Mouse (Mus musculus) cerebellum, adult 8-10 months (tissue): ENCODE data around the gene Ints13.

Source experiments
- DNase-seq: peaks from one replicate; pipeline ENCODE4 v3.0.0; 2022

Ints13 gene

DNA sequence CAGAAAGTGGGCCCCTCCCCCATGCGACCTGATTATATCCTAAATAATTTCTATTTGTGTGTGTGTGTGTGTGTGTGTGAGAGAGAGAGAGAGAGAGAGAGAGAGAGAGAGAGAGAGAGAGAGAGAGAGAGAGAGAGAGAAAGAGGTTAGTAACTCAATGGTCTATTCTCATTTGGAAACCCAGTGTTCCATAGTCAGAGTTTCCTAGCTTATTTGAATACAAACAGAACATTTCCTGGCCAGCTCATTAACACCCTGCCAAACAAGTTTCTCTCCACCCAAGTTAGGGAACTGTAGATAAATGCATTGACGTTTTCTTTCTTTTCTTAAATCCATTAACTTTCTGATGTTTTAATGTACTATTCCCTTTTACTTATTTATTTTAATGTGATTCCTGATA, 39.6 kb downstream of the Ints13 start:
- no peak for DNase-seq

DNA sequence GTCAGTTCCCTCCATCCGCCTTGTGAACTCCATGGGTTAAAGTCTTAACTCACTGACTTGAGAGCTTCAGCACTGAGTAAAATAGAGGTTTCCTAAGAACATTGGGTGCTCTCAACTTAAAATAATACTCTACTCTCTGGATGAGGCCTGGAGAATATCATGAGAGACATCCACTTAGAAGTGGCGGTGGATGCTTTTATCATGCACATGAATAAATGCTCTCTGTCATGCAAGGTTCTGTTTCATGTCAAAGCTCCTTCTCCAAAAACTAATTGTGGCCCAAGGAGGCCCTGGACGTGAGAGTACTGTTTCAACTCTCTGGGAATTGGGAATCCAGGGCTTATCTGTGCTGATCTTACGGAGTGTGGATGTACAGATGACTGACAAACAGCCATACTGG, 40.5 kb downstream of the Ints13 start:
- no peak for DNase-seq

DNA sequence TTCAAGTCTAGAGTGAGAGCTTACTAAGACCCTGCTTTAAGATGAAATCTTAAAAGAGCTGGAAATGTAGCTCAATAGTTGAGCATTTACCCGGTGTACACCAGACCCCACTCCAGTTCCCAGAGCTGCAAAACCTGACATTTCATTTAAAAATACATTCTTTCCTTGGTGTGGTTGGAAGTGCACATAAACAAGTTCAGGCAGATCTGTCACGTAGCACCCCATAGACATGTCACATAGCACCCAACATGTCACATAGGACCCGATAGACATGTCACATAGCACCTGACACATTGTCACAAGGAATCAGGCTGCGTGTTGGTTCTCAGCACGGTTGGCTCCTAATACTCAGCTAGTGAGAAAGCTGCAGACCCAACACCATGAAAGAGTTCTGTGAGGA, 42.1 kb downstream of the Ints13 start:
- DNase-seq = no peak

GRCm38 (mm10) chr6:146533146-146533545, 44.5 kb downstream of the Ints13 start:
- no peak for DNase-seq

DNA sequence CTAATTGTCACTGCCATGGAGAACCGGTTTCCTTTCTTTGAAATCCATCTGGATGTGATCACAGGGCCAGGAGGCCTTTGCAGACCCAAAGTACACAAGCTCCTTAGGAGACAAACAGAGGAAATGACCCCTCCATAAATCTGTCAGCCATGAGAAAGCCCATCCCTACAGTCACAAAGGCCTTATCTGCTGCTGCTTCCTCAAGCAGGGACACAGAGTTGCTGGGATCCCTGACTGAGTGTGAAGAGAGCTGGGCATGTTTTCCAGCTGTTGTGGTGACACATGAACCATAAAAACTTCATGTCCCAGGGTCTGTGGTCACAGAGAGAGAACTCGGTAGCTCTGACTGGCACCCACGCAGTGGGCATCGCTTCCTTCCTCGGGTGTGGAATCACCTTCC, 46.9 kb downstream of the Ints13 start:
- no peak for DNase-seq

- no peak for DNase-seq
Measured at GRCm38 (mm10) chr6:146530363-146530762, 47.3 kb downstream of the Ints13 start.

- DNase-seq = no peak
Measured at GRCm38 (mm10) chr6:146527537-146527936, 50.1 kb downstream of the Ints13 start.

- no peak for DNase-seq
Measured at GRCm38 (mm10) chr6:146525500-146525899, 52.1 kb downstream of the Ints13 start.

DNA sequence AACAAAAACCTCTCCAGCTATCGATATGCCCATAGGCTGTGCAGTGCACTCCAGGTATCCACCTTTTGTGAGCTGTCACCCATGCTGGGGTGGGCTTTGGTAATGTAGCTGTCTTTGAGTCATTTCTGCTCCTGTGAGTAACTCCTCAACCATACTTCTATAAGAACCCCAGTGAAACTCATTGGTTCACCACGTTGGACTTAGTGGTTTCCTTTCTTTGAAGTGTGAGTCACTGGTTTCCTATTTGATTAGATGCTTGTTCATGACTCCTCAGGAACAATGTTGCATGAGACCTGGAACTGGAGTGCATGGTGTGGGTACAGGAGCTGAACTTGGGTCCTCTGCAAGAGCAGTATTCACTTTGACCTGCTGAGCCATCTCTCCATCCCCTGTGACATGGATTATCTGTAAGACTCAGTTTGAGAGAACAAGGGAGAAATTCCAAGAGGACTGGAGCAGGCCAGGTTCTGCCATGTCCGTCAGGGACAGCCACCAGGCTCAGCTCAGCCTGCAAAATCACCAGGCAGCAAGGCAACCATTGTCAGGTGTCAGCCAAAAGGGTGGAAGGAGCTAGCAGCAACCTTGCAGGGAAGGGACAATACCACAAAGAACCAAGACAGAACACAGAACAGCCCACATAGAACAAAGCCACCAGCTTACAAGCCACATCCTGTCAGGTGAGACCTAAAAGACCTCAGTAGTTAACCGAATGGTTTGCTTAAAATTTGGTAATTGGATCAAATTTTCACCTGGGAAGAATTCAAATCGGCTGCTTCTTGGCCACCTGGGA, 56.0 kb downstream of the Ints13 start:
- DNase-seq = no peak

- DNase-seq = no peak
Measured at GRCm38 (mm10) chr6:146519019-146519418, 58.6 kb downstream of the Ints13 start.

DNA sequence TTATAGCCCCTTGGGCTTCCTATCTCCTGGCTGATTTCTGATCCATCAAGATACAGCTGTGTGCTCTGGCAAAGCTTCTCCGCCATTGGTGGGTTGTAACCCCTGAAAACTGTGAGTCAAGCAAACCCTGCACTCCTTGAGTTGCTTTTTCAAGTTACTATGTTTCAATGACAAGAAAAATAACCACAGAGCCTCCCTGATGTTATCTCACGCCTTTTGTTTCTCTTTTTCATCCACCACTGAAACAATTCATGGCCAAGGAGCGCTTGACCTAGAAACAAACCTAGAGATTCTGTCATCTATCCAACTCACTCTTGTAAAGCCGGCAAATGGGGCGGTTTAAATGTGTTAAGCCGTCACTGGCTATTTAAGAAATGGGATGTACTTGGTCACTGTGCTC, 61.7 kb downstream of the Ints13 start:
- no peak for DNase-seq

DNA sequence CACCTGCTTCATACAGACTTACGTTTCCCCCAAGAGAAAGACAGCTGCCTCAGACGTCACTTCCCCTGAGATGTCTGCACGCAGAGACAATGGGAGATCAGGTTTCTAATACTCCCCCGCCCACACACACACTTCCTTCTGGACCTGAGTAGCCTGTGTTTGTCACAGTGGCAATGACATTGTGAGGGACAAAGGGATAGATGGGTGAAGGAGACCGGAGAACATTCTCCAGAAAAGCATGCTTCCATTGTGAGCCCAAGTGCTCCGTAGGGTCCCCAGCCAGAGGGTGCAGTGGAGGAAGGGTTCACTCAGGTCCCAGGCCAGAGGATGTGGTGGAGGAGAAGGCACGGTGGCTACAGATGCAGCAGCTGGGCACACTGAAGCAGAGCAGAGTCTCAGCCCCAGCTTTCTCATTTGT, 63.1 kb downstream of the Ints13 start:
- no peak for DNase-seq

DNA sequence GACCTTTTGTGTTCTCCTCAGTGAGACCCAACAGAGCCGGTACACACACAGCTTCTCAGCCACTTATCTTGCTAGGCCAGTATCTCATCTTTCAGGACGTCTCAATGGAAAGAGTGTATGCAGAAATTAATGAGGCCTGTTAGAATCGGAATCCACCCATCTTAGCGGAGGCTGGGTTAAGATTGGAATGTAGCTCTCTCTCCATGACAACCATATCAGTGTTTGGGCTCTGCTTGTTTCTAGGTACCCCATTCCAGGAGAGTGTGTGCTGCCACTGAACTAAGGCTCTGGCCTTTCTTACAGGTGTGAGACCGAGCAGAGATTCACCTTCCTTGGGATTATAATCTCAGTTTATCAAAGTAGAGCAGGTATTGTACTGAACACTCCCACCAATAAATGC, 63.7 kb downstream of the Ints13 start:
- no peak for DNase-seq

GRCm38 (mm10) chr6:146513384-146513783, 64.3 kb downstream of the Ints13 start:
- DNase-seq = no peak

- no peak for DNase-seq
Measured at GRCm38 (mm10) chr6:146511511-146511910, 66.1 kb downstream of the Ints13 start.

GRCm38 (mm10) chr6:146509891-146510290, 67.7 kb downstream of the Ints13 start:
- DNase-seq = no peak

- DNase-seq = no peak
Measured at GRCm38 (mm10) chr6:146504459-146504858, 73.2 kb downstream of the Ints13 start.

GRCm38 (mm10) chr6:146502856-146503255, 74.8 kb downstream of the Ints13 start:
- no peak for DNase-seq

DNA sequence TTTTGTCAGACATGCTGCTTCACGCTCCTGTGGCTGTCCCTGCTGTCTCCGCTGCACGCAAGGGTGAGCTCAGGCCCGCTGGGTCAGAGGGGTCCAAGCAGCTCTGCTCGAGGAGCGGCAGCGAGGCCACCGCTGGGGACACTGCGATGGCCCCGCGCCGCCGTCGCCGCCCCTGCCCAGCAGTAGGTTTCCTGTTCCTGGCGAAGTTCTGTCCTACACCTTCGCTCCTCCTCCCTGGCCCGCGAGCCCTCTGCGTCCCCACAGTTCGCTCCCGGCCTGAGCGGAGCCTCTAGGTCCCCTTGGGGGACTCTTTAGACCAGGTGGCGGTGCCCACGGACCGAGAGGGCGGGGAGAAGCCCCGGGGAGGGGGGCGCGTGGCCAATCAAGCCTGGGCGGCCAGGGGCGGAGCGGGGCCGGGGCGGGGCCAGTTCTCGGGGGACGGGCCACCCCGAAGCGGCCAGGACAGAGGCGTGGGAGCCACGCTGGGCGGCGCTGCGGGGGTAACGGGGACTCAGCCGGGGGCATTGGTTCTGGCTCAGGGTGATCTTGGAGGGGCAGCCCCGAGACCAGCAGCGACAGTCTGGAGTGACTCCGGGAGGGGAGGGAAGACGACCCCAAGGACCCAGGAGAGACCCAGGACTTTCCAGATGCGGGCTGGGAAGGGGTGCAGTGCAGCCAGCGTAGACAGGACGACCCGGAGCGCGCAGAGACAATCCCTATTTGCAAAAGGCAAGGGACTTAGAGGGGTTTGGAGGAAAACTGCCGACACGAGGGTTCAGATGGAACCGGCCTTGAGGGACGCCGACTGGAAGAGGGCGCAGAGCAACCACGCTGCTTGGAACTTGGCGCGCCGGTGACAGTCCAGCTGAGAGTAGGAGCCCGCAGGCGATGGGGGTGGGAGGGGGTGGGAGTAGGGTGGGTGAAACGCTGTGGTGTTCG, 75.5 kb downstream of the Ints13 start, which contains the start of gene Itpr2:
Gene Itpr2 (minus strand): TSS at position 358 of the 939 bp plus-strand sequence.
- peak; percentile 56 for DNase-seq

DNA sequence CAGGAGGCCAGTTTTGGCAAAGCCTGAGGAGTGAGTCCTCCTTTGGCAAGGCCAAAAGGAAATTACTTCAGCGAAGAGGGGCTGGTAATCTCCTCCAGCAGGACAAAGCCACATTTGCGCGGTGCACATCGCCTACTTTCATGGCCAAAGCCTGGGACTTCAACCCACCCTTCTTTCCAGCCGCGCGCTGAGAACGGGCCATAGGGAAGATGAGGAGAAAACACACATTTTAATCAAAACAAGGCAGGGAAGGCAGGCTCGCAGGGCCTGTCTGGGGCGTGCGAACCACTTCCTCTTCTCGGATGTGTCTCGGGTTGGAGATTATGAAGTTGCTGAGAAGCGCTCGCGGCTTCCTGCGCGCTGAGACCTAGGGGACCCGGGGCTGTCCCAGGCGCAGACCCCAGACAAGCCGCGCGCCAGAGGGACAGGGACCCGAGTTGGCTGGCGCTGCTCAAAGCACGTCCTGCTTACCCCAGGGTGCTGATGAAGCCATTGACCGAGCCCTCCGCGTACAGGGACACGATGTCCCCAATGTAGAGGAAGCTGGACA, 76.2 kb downstream of the Ints13 start:
- DNase-seq = peak; percentile 24

- DNase-seq = no peak
Measured at GRCm38 (mm10) chr6:146500771-146501170, 76.9 kb downstream of the Ints13 start.

- DNase-seq = no peak
Measured at GRCm38 (mm10) chr6:146500206-146500605, 77.4 kb downstream of the Ints13 start.
